Mouse (Mus musculus): ENCODE results near the gene Ptprg.

- no peak for TF ChIP-seq CTCF (IDR thresholded peaks at IDR 0.05; ENCODE audit: control insufficient read depth, insufficient read depth, insufficient replicate concordance, low read depth, low read length)
- no peak for TF ChIP-seq POLR2A (IDR thresholded peaks at IDR 0.05; ENCODE audit: control insufficient read depth, low read depth, low read length)
Observed at GRCm38 (mm10) chr14:11664302-11664701, 111.0 kb downstream of the Ptprg start.
